Mouse (Mus musculus): Measurements from ENCODE around the gene Cdk4.

- no peak for TF ChIP-seq POLR2A (IDR thresholded peaks at IDR 0.05; ENCODE audit: insufficient read length, low read depth)
- no peak for TF ChIP-seq USF1 (IDR thresholded peaks at IDR 0.05; ENCODE audit: low read depth)
- TF ChIP-seq TCF12 (IDR thresholded peaks at IDR 0.05; ENCODE audit: insufficient read depth, poor library complexity, severe bottlenecking) = no peak
- TF ChIP-seq MAX (IDR thresholded peaks at IDR 0.05; ENCODE audit: low read depth) = no peak
- TF ChIP-seq POLR2AphosphoS2 (IDR thresholded peaks at IDR 0.05; ENCODE audit: insufficient read length, low read depth) = no peak
- no peak for TF ChIP-seq CEBPB (IDR thresholded peaks at IDR 0.05; ENCODE audit: insufficient read depth, poor library complexity, severe bottlenecking)
- TF ChIP-seq SRF (IDR thresholded peaks at IDR 0.05; ENCODE audit: control insufficient read depth, insufficient read length, low read depth) = no peak
Measured at GRCm38 (mm10) chr10:127017071-127017470, 46.3 kb upstream of the Cdk4 start.

Data from myocyte (in vitro differentiated cells).